Mouse (Mus musculus) CD4-positive naive resting alpha-beta T cell, adult 76 days (primary cell): ENCODE data around the gene Gm1673. TPM values are rescaled to one million over a fixed set of nuclear protein-coding genes. Genes with fewer than 3 reads are reported as not detected.

Experiments
- total RNA-seq: library from RNA; stranded (reverse); gene quantifications from one replicate; pipeline ENCODE4 v1.2.4, GENCODE M21; 2023

The Gm1673 gene
- not detected for total RNA-seq

GRCm38 (mm10) chr5:33983309-33984121 lies at the start of gene Gm1673:
Gene Gm1673, plus strand, starts transcription at chr5:33983433.

GRCm38 (mm10) chr5:33936120-33936707 lies 47.0 kb upstream of the Gm1673 start, which contains the start of gene Nelfa:
Gene Nelfa, minus strand, starts transcription at chr5:33936413.

GRCm38 (mm10) chr5:33995843-33996693 lies 12.8 kb downstream of the Gm1673 start, which contains the start of gene Nat8l:
Gene Nat8l, plus strand, starts transcription at chr5:33995984.

Other genes starting within 250 kb of the Gm1673 start
- gene Letm1, start 200.6 kb upstream of the Gm1673 start, total RNA-seq = 83.7 TPM
- 15.4 TPM for gene Nsd2, start 162.7 kb upstream of the Gm1673 start, total RNA-seq
- gene Nelfa, start 47.0 kb upstream of the Gm1673 start, total RNA-seq = 31.1 TPM
- 0.15 TPM for gene Nat8l, start 12.6 kb downstream of the Gm1673 start, total RNA-seq
- 1.3 TPM for gene Poln, start 186.0 kb downstream of the Gm1673 start, total RNA-seq
- 48.4 TPM for gene Haus3, start 186.1 kb downstream of the Gm1673 start, total RNA-seq
- 117 TPM for gene Mxd4, start 204.3 kb downstream of the Gm1673 start, total RNA-seq